Mouse (Mus musculus): ENCODE results near the gene Krt27. TPM values are rescaled to one million over a fixed set of nuclear protein-coding genes. Genes with fewer than 3 reads are reported as not detected.
A peak's percentile ranks its signal among the peaks of the same experiment; 100 is the strongest.

Krt27 gene
- total RNA-seq, 2 experiments from 2014 or later = not detected

DNA sequence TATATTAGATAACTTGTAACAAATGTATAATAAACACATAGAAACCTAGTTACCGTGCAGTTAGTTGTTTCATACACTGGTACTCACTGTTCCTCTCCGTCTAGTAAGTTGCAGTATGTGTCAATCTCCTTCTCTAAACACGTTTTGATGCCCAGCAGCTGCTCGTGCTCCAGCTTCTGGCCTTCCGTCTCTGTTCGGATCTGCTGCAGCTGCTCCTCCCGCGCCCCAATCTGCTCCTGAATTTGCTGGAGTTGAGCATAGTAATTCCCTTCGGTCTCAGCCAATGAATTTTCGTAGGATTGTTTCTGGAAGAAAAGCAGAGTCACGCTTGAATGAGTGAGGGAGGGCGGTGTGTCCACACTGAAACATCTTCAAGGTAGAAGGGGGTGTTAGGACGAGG is 17.5 kb downstream of the Krt27 start:
- intact Hi-C loops (cut with DNase I) = no loop called here
- DNase-seq = peak; percentile 18

- no peak for DNase-seq
- intact Hi-C loops (cut with DNase I) = no loop called here
Observed at GRCm38 (mm10) chr11:99329655-99330054, 21.2 kb downstream of the Krt27 start.

GRCm38 (mm10) chr11:99322851-99323250 is 28.1 kb downstream of the Krt27 start, which contains the start of gene Krt25:
Krt25 (minus strand) TSS chr11:99322951.
- intact Hi-C loops (cut with DNase I) = no loop called here
- no peak for DNase-seq

DNA sequence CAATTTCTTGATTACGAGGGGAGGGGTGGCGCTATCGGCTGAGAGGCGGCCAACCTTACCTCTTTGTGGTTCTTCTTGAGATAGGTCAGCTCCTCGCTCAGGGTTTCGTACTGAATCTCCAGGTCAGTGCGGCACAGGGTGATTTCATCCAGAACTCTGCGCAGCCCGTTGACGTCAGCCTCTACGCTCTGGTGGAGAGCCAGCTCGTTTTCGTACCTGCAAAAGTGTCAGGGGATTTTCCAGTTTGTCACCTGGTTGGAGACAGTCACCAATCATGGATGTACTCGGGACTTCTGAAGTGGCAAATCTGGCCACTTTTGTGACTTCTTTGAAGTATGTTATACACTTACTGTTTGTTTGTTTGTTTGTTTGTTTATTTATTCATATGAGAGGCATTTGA is 29.8 kb downstream of the Krt27 start:
- intact Hi-C loops (cut with DNase I) = no loop called here
- no peak for DNase-seq

DNA sequence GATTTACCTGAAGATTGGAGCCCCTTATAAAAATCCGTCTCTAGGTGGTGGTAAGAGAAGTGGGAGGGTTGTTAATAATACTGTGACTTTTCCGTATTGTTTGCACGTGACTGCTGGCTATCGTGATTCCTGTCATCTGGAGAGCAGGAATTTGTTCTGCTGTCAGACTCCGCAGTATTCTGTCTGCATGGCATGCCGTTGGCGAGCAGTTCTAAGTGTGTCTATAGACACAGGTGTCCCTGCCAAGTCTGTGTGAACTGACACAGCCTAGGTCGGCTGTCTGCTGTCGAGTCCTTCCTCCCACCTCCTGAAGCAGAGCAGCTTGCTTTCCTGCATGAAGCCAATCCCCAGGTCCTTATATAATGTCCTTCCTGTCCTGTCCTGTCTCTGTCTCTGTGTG is 31.8 kb downstream of the Krt27 start:
- intact Hi-C loops (cut with DNase I) = no loop called here
- no peak for DNase-seq

DNA sequence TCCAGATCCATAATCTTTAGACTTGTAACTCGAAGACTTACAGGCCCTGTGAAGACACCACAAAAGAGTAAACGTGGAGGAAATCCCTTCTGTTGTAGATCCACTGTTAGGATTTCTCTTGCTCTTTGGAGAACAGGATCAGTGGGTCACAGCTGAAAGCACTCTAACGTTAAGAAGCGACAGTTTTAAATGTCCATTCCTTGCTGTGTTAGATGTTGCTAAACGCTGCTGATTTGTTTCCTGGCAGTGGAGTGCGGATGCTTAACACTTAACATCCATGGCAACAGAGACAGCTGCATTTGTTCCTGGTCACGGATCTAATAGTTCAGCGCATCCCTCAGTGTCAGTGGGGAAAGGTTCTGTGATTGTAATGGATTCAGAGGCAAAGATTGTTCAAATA is 34.4 kb downstream of the Krt27 start:
- intact Hi-C loops (cut with DNase I) = no loop called here
- DNase-seq = no peak

- DNase-seq = no peak
- intact Hi-C loops (cut with DNase I) = loop anchor here (5.0 kb wide), 2 partner anchors 48 to 148 kb away; no protein-coding TSS in a partner anchor
Observed at GRCm38 (mm10) chr11:99314594-99314993, 36.3 kb downstream of the Krt27 start.

DNA sequence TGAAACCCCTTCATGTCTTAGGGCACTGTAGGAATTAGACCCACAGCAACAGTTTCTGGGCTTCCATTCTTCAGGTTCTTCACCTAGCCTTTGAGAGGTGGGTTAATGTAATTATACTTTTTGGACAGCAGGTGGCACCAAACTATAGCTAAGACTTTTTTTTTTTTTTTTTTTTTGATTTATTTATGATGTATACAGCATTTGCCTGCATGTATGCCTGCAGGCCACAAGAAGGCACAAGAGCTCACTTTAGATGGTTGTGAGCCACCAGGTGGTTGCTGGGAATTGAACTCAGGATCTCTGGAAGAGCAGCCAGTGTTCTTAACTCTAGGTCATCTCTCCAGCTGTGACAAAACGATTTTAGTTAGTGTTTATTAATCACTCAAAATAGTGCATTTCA is 40.0 kb downstream of the Krt27 start:
- intact Hi-C loops (cut with DNase I) = loop anchor here (5.0 kb wide), 2 partner anchors 51 to 151 kb away; no protein-coding TSS in a partner anchor
- DNase-seq = no peak

- peak; percentile 59 for DNase-seq
- intact Hi-C loops (cut with DNase I) = no loop called here
Observed at GRCm38 (mm10) chr11:99307579-99307978, 43.3 kb downstream of the Krt27 start.

Other genes with a start within 250 kb of the Krt27 start
- not detected for gene Ccr7, start 196.0 kb downstream of the Krt27 start, total RNA-seq (2021)
- 100 to 1,000 TPM; 136 to 140 TPM for gene Smarce1, start 120.1 kb downstream of the Krt27 start, total RNA-seq (2021)
- 10 to 100 TPM in 1 of 2 experiments, 1 to 10 TPM in 1; 9.2 to 10.8 TPM for gene Krt222, start 107.0 kb downstream of the Krt27 start, total RNA-seq (2021)
- not detected for gene Krt24, start 65.8 kb downstream of the Krt27 start, total RNA-seq (2021)
- gene Krt25, start 28.2 kb downstream of the Krt27 start, total RNA-seq (2021) = not detected
- not detected for gene Krt26, start 13.1 kb downstream of the Krt27 start, total RNA-seq (2021)
- gene Krt28, start 23.8 kb upstream of the Krt27 start, total RNA-seq (2021) = not detected
- gene Krt10, start 38.3 kb upstream of the Krt27 start, total RNA-seq (2021) = 10 to 100 TPM in 1 of 2 experiments, 1 to 10 TPM in 1; 9.5 to 12.3 TPM
- 1 to 10 TPM; 1.2 to 1.7 TPM for gene Krt12, start 71.2 kb upstream of the Krt27 start, total RNA-seq (2021)
- gene Krt20, start 87.0 kb upstream of the Krt27 start, total RNA-seq (2021) = not detected
- gene Krt23, start 142.0 kb upstream of the Krt27 start, total RNA-seq (2021) = not detected
- gene Krt39, start 170.2 kb upstream of the Krt27 start, total RNA-seq (2021) = not detected
- gene Krt40, start 192.1 kb upstream of the Krt27 start, total RNA-seq (2021) = not detected
- gene Krtap3-3, start 199.8 kb upstream of the Krt27 start, total RNA-seq (2021) = not detected
- gene Krtap3-2, start 205.7 kb upstream of the Krt27 start, total RNA-seq (2021) = not detected
- gene Gm11939, start 208.4 kb upstream of the Krt27 start, total RNA-seq (2021) = not detected
- not detected for gene Krtap3-1, start 215.5 kb upstream of the Krt27 start, total RNA-seq (2021)
- not detected for gene Krtap1-5, start 229.9 kb upstream of the Krt27 start, total RNA-seq (2021)
- not detected for gene Krtap1-4, start 232.6 kb upstream of the Krt27 start, total RNA-seq (2021)
- gene Krtap1-3, start 240.2 kb upstream of the Krt27 start, total RNA-seq (2021) = not detected
- not detected for gene Krtap9-3, start 247.0 kb upstream of the Krt27 start, total RNA-seq (2021)

Measured in left cerebral cortex, postnatal 4 days (tissue).